Mouse (Mus musculus) ES-Bruce4 (cell line): ENCODE results near the gene Wnt5b.

Experiments used
- CTCF ChIP-seq: IDR thresholded peaks from one replicate; pipeline ENCODE4 v1.8.1; 2011; ENCODE audit warnings: low read depth, low read length
- EP300 ChIP-seq: IDR thresholded peaks from 2 replicates; pipeline ENCODE4 v1.6.1; 2011; ENCODE audit warnings: low read depth, low read length; ENCODE audit not compliant: insufficient read depth

DNA sequence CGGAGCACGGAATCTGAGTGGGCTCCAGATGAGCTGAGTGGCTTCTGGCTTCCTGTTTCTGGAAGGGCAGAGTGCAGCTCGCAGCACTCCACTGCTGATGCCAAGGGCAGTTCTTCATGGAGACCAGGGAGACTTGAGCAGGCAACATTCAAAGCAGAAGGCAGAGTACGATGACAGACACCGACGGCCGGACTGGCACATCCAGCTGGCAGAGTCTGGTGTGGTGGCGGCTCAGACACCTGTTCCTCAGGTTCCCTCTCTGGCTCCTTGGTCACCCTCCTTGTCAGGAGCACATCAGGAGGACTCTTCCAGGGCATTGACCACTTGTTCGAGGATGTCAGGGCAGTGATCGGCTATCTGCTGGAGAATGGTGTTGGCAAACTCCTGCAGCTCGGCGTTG is 31.2 kb upstream of the Wnt5b start:
- no peak for TF ChIP-seq CTCF
- TF ChIP-seq EP300: no peak
